14 mouse cellular contexts compared by ENCODE assay signal in the genomic region with DNA sequence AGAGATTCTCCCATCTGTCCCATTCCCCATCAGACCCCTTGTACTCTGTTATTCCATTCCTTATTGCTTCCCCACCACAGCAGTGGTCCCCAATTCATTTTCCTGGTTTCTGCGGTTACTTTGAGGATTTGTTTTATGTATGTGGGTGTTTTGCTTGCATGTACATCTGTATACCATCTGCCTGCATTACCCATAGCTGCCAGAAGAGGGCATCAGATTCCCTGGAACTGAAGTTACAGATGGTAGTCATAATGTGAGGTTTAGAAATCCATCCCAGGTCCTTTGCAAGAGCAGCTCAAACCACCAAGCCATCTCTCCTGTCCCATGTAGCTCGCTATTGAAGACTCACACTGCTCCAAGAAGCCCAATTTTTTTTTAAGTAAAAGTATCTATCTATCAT. TPM values are rescaled to one million over a fixed set of nuclear protein-coding genes. Genes with fewer than 3 reads are reported as not detected.
DNase-seq lines count a peak whose midpoint lies in the region; ATAC-seq and TF ChIP-seq lines count a peak whose summit lies in the region.
"Had no signal": no experiment of that assay in that cellular context is flagged by ENCODE, and none has a peak within 500 bp of the region (broad histone marks: within the 10 kb centered on the region; RNA-seq: fewer than 3 reads in every experiment).

No protein-coding gene starts in this region.

- intact Hi-C loops in heart, postnatal 14 days (cut with DNase I) = loop anchor here (5.0 kb wide), 1 partner anchor 89 kb away; no protein-coding TSS in a partner anchor

- WGBS in hindbrain, embryonic 11.5 days = 77% methylated on average over 2 of the region's 2 CpGs
- 77% methylated on average over 2 of the region's 2 CpGs for WGBS in hindbrain, embryonic 13.5 days
- WGBS in neural tube, embryonic 15.5 days = 86% methylated on average over 2 of the region's 2 CpGs
- 84% methylated on average over 2 of the region's 2 CpGs for WGBS in stomach, postnatal 0 days

- H3K9ac ChIP-seq in hindbrain, embryonic 11.5 days (ENCODE audit: low read depth, low read length) = no peak overlapping the region
- no peak overlapping the region for H3K9ac ChIP-seq in hindbrain, embryonic 13.5 days
- H3K9ac ChIP-seq in neural tube, embryonic 15.5 days (replicated peaks) = no peak overlapping the region
- H3K9ac ChIP-seq in stomach, postnatal 0 days (ENCODE audit: low read length) = no peak overlapping the region
- H3K9ac ChIP-seq: hindbrain, embryonic 12.5 days had no signal

- no peak overlapping the region for H3K27ac ChIP-seq in hindbrain, embryonic 11.5 days (ENCODE audit: low read depth, low read length)
- H3K27ac ChIP-seq in hindbrain, embryonic 13.5 days = no peak overlapping the region
- no peak overlapping the region for H3K27ac ChIP-seq in neural tube, embryonic 15.5 days (replicated peaks)
- no peak overlapping the region for H3K27ac ChIP-seq in stomach, postnatal 0 days (replicated peaks)
- H3K27ac ChIP-seq: hindbrain, embryonic 12.5 days; macrophage had no signal

- no peaks in the 10 kb centered on the region for H3K4me1 ChIP-seq in hindbrain, embryonic 11.5 days (replicated peaks; ENCODE audit: control insufficient read depth, insufficient read depth, low read length)
- no peaks in the 10 kb centered on the region for H3K4me1 ChIP-seq in hindbrain, embryonic 13.5 days (replicated peaks)
- H3K4me1 ChIP-seq in neural tube, embryonic 15.5 days = no peaks in the 10 kb centered on the region
- H3K4me1 ChIP-seq in stomach, postnatal 0 days (replicated peaks; ENCODE audit: control insufficient read depth, insufficient read depth) = no peaks in the 10 kb centered on the region
- H3K4me1 ChIP-seq: hindbrain, embryonic 12.5 days had no signal

- no peak for ATAC-seq in hindbrain, embryonic 11.5 days (ENCODE audit: low FRiP score)
- ATAC-seq in hindbrain, embryonic 13.5 days (ENCODE audit: low FRiP score) = no peak
- no peak for ATAC-seq in neural tube, embryonic 15.5 days (ENCODE audit: low FRiP score)
- no peak for ATAC-seq in stomach, postnatal 0 days (ENCODE audit: low FRiP score, low TSS enrichment)

- H3K4me2 ChIP-seq in hindbrain, embryonic 11.5 days (replicated peaks; ENCODE audit: low read depth, low read length) = no peak overlapping the region
- no peak overlapping the region for H3K4me2 ChIP-seq in hindbrain, embryonic 13.5 days
- H3K4me2 ChIP-seq in neural tube, embryonic 15.5 days = no peak overlapping the region
- no peak overlapping the region for H3K4me2 ChIP-seq in stomach, postnatal 0 days (replicated peaks; ENCODE audit: low read depth)
- H3K4me2 ChIP-seq: hindbrain, embryonic 12.5 days had no signal

- no peaks in the 10 kb centered on the region for H3K9me3 ChIP-seq in hindbrain, embryonic 11.5 days (ENCODE audit: control insufficient read depth, low read length)
- H3K9me3 ChIP-seq in hindbrain, embryonic 13.5 days = no peaks in the 10 kb centered on the region
- H3K9me3 ChIP-seq in neural tube, embryonic 15.5 days (replicated peaks) = no peaks in the 10 kb centered on the region
- H3K9me3 ChIP-seq in stomach, postnatal 0 days (ENCODE audit: control insufficient read depth, low read length) = no peaks in the 10 kb centered on the region
- H3K9me3 ChIP-seq: hindbrain, embryonic 12.5 days had no signal

- H3K4me3 ChIP-seq in hindbrain, embryonic 11.5 days (ENCODE audit: low read depth, low read length) = no peak overlapping the region
- no peak overlapping the region for H3K4me3 ChIP-seq in hindbrain, embryonic 13.5 days
- H3K4me3 ChIP-seq in neural tube, embryonic 15.5 days (replicated peaks) = no peak overlapping the region
- H3K4me3 ChIP-seq in stomach, postnatal 0 days (ENCODE audit: low read depth, low read length) = no peak overlapping the region
- H3K4me3 ChIP-seq: hindbrain, embryonic 12.5 days had no signal

- TF ChIP-seq CTCF in stomach, postnatal 0 days (IDR thresholded peaks at IDR 0.05; ENCODE audit: low read depth) = peak; percentile 54

- no peak for TF ChIP-seq EP300 in stomach, postnatal 0 days (optimal IDR thresholded peaks at IDR 0.05)

- H3K36me3 ChIP-seq in hindbrain, embryonic 11.5 days (ENCODE audit: control insufficient read depth, insufficient read depth, low read length) = no peaks in the 10 kb centered on the region
- no peaks in the 10 kb centered on the region for H3K36me3 ChIP-seq in hindbrain, embryonic 13.5 days
- H3K36me3 ChIP-seq in neural tube, embryonic 15.5 days = no peaks in the 10 kb centered on the region
- no peaks in the 10 kb centered on the region for H3K36me3 ChIP-seq in stomach, postnatal 0 days (ENCODE audit: control insufficient read depth, insufficient read depth, low read length)
- H3K36me3 ChIP-seq: hindbrain, embryonic 12.5 days had no signal

- DNase-seq in hindbrain, embryonic 11.5 days (ENCODE audit: low spot score) = peak; percentile 8
- peak; percentile 14 for DNase-seq in neural tube, embryonic 10.5 days (ENCODE audit: extremely low spot score, low spot score)
- peak; percentile 59 for DNase-seq in ZHBTc4 (ENCODE audit: low read depth, low spot score)
- peak; percentile 18 for DNase-seq in stomach, postnatal 0 days (ENCODE audit: low spot score)
- no peak for DNase-seq in heart, postnatal 14 days
- no peak for DNase-seq in adrenal gland, postnatal 4 days (ENCODE audit: low spot score in 2 of 2)
- DNase-seq: cerebellum, adult 9-10 months; gastrocnemius, postnatal 10 days; layer of hippocampus, postnatal 36 days had no signal

- H3K27me3 ChIP-seq in hindbrain, embryonic 11.5 days (ENCODE audit: control insufficient read depth, insufficient read depth, low read length) = no peaks in the 10 kb centered on the region
- H3K27me3 ChIP-seq in hindbrain, embryonic 13.5 days = no peaks in the 10 kb centered on the region
- no peaks in the 10 kb centered on the region for H3K27me3 ChIP-seq in neural tube, embryonic 15.5 days (replicated peaks)
- H3K27me3 ChIP-seq in stomach, postnatal 0 days (ENCODE audit: control insufficient read depth, insufficient read depth, low read length) = no peaks in the 10 kb centered on the region
- H3K27me3 ChIP-seq: hindbrain, embryonic 12.5 days had no signal

RNA-seq across cellular contexts. Expression of a gene that starts 16.5 kb away (rescaled TPM):
- 0.73 and 1.0 TPM in 2 replicates for polyA plus RNA-seq in hindbrain, embryonic 11.5 days (2014; fragmentation: Nextera tagmentation; extraction: Ambion mirVana)
- polyA plus RNA-seq in hindbrain, embryonic 13.5 days (2015; fragmentation: Nextera tagmentation; extraction: Ambion mirVana) = 3.6 and 4.0 TPM in 2 replicates
- 2.8 and 3.1 TPM in 2 replicates for polyA plus RNA-seq in neural tube, embryonic 15.5 days (2015; fragmentation: Nextera tagmentation; extraction: Ambion mirVana)
- polyA plus RNA-seq in stomach, postnatal 0 days (2015; fragmentation: Nextera tagmentation; extraction: Ambion mirVana) = 0.61 and 0.87 TPM in 2 replicates
- total RNA-seq in heart, postnatal 14 days (2021) = 1 to 10 TPM; 4.0 to 4.1 TPM
- 1 to 10 TPM; 2.1 to 2.6 TPM for total RNA-seq in adrenal gland, postnatal 4 days (2021)
- polyA plus RNA-seq: macrophage had no signal

RNA-seq across cellular contexts. Expression of a gene that starts 40.5 kb away (rescaled TPM):
- 0.25 TPM in 1 of 2 replicates, not detected in the other for polyA plus RNA-seq in hindbrain, embryonic 11.5 days (2014; fragmentation: Nextera tagmentation; extraction: Ambion mirVana)
- not detected in 2 replicates for polyA plus RNA-seq in hindbrain, embryonic 13.5 days (2015; fragmentation: Nextera tagmentation; extraction: Ambion mirVana)
- polyA plus RNA-seq in neural tube, embryonic 15.5 days (2015; fragmentation: Nextera tagmentation; extraction: Ambion mirVana) = 0.23 TPM in 1 of 2 replicates, not detected in the other
- 0.17 TPM in 1 of 2 replicates, not detected in the other for polyA plus RNA-seq in stomach, postnatal 0 days (2015; fragmentation: Nextera tagmentation; extraction: Ambion mirVana)
- total RNA-seq in heart, postnatal 14 days (2021) = not detected
- not detected for total RNA-seq in adrenal gland, postnatal 4 days (2021)
- total RNA-seq: gastrocnemius, postnatal 10 days; layer of hippocampus, postnatal 36 days; neutrophil, adult 5-6 weeks had no signal
- polyA plus RNA-seq: macrophage had no signal

RNA-seq across cellular contexts. Expression of a gene that starts 56.3 kb away (rescaled TPM):
- polyA plus RNA-seq in hindbrain, embryonic 11.5 days (2014; fragmentation: Nextera tagmentation; extraction: Ambion mirVana) = 2.6 and 3.1 TPM in 2 replicates
- polyA plus RNA-seq in hindbrain, embryonic 13.5 days (2015; fragmentation: Nextera tagmentation; extraction: Ambion mirVana) = 2.9 and 3.6 TPM in 2 replicates
- polyA plus RNA-seq in neural tube, embryonic 15.5 days (2015; fragmentation: Nextera tagmentation; extraction: Ambion mirVana) = 5.2 and 5.7 TPM in 2 replicates
- 2.0 and 2.5 TPM in 2 replicates for polyA plus RNA-seq in stomach, postnatal 0 days (2015; fragmentation: Nextera tagmentation; extraction: Ambion mirVana)
- total RNA-seq in heart, postnatal 14 days (2021) = 1 to 10 TPM; 4.1 to 6.1 TPM
- total RNA-seq in adrenal gland, postnatal 4 days (2021) = 1 to 10 TPM; 3.0 to 3.4 TPM

Comparison
In these comparisons a context has a peak if more than half of its experiments do, and no peak if none do; other contexts are left out.
1. DNase-seq: peak in hindbrain, embryonic 11.5 days (single experiment), neural tube, embryonic 10.5 days (single experiment), ZHBTc4 (single experiment) and stomach, postnatal 0 days (single experiment); none in heart, postnatal 14 days (0 of 2) and adrenal gland, postnatal 4 days (0 of 2).